Mouse (Mus musculus): ENCODE data around the gene Mgat4e. TPM values are rescaled to one million over a fixed set of nuclear protein-coding genes. Genes with fewer than 3 reads are reported as not detected.

Mgat4e gene
- polyA plus RNA-seq (2014; fragmentation: Nextera tagmentation; extraction: Ambion mirVana), result not detected in 2 replicates

DNA sequence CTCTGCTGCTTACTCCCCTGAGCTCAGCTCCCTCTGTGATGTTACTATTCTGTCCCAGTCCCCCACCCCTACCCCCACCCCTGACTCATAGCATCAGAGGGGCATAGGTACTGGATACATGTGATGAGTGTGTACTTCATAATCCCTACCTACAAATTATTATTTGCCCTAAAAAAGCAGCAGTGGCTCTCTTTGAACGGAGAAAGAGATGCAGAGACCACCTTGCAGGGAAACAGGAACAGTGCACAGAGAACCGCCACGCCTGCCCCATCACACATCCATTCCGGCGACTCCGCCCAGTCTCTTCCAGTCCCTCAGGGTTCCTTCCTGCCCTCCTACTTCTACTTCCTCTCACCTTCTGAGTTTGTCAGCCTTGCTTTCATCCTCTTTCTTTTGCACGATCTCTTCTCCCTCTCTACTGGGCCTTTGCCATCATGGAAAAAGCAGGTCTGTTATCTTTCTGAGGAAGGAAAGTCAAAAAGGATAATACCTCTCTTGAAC is at the start of gene Mgat4e:
Mgat4e (minus strand) TSS at position 51 of the 501 bp plus-strand sequence.
- no peaks in the 10 kb centered on the region for H3K9me3 ChIP-seq (ENCODE audit: control insufficient read depth, low read length)
- no peak for ATAC-seq (replicated peaks; ENCODE audit: low FRiP score)
- 65% methylated on average over 7 of the region's 7 CpGs for WGBS
- no peaks in the 10 kb centered on the region for H3K36me3 ChIP-seq (ENCODE audit: control insufficient read depth, insufficient read depth, low read length)
- no peaks in the 10 kb centered on the region for H3K4me1 ChIP-seq (replicated peaks; ENCODE audit: control insufficient read depth, insufficient read depth, low read length)
- no peak within 1 kb of the TSS for H3K9ac ChIP-seq (ENCODE audit: low read length)
- DNase-seq (ENCODE audit: low spot score), result no peak
- no peaks in the 10 kb centered on the region for H3K27me3 ChIP-seq (ENCODE audit: control insufficient read depth, insufficient read depth, low read length)
- no peak within 1 kb of the TSS for H3K4me2 ChIP-seq (ENCODE audit: low read depth, low read length, severe bottlenecking)
- no peak within 1 kb of the TSS for H3K4me3 ChIP-seq (ENCODE audit: low read depth, low read length)
- no peak within 1 kb of the TSS for H3K27ac ChIP-seq (ENCODE audit: low read depth, low read length)

DNA sequence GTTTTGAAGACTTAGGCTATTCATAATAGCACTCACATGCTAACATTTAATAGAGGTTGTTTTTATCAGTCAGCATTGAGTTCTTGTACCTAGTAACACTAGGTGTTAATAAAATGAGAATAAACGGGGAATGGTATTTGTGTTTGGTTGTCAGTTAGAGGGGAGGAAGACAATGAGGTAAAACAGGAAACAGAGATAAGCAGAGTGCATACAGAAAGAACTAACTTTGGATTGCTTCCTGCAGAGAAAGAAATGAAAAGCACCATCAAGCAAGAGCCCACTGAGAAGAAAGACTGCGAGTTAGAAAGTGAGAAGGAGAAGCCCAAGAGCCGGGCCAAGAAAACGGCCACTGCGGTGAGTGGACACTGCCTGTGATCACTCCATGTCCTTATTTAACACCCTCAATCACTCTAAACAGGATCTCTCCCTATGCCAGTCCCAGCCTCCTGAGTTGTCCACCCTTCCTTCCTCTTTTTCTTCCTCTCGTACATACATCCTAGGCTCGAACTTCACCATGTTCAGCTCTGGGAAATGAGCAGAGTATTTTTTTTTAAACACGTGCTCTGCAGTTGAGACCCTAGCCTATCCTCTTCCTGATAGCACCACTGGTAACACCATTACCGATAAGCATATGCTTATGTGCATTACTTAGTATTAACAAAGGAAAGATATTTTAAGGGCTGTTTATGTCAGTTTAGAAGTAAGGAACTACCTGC is 48.0 kb upstream of the Mgat4e start:
- no peak overlapping the region for H3K9ac ChIP-seq (ENCODE audit: low read length)
- H3K4me2 ChIP-seq (ENCODE audit: low read depth, low read length, severe bottlenecking), result no peak overlapping the region
- no peak overlapping the region for H3K27ac ChIP-seq (ENCODE audit: low read depth, low read length)
- WGBS, result 94% methylated on average over 9 of the region's 9 CpGs
- no peak for ATAC-seq (replicated peaks; ENCODE audit: low FRiP score)
- peaks cover 5% of the 10 kb centered on the region; the same call in 1 of the 2 replicates for H3K36me3 ChIP-seq (ENCODE audit: control insufficient read depth, insufficient read depth, low read length)
- no peaks in the 10 kb centered on the region for H3K27me3 ChIP-seq (ENCODE audit: control insufficient read depth, insufficient read depth, low read length)
- H3K4me3 ChIP-seq (ENCODE audit: low read depth, low read length), result no peak overlapping the region
- no peaks in the 10 kb centered on the region for H3K4me1 ChIP-seq (replicated peaks; ENCODE audit: control insufficient read depth, insufficient read depth, low read length)
- no peak for DNase-seq (ENCODE audit: low spot score)
- H3K9me3 ChIP-seq (ENCODE audit: control insufficient read depth, low read length), result no peaks in the 10 kb centered on the region

DNA sequence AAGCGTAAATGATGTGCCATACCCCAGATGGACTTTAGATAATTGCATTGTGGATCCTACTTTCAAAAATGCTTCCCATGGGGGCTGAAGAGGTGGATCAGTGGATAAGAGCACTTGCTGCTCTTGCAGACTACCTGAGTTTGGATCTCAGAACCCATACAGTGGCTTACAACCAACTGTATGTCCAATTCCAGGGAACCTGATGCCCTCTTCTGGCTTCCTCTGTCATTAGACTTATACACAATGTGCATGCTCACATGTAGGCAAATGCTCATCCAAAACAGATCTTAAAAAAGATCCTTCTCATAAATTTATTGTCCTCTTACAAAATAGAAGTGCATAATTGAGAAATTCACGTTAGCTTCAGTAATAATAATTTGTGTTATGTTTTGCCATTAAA is 42.3 kb upstream of the Mgat4e start:
- no peak for ATAC-seq (replicated peaks; ENCODE audit: low FRiP score)
- no peaks in the 10 kb centered on the region for H3K4me1 ChIP-seq (replicated peaks; ENCODE audit: control insufficient read depth, insufficient read depth, low read length)
- no peak overlapping the region for H3K27ac ChIP-seq (ENCODE audit: low read depth, low read length)
- no peak overlapping the region for H3K4me2 ChIP-seq (ENCODE audit: low read depth, low read length, severe bottlenecking)
- H3K36me3 ChIP-seq (ENCODE audit: control insufficient read depth, insufficient read depth, low read length), result peaks cover 5% of the 10 kb centered on the region; the same call in 1 of the 2 replicates
- no peaks in the 10 kb centered on the region for H3K27me3 ChIP-seq (ENCODE audit: control insufficient read depth, insufficient read depth, low read length)
- H3K9me3 ChIP-seq (ENCODE audit: control insufficient read depth, low read length), result no peaks in the 10 kb centered on the region
- no peak overlapping the region for H3K9ac ChIP-seq (ENCODE audit: low read length)
- no peak overlapping the region for H3K4me3 ChIP-seq (ENCODE audit: low read depth, low read length)
- DNase-seq (ENCODE audit: low spot score), result no peak
- 97% methylated on average over 2 of the region's 2 CpGs for WGBS

DNA sequence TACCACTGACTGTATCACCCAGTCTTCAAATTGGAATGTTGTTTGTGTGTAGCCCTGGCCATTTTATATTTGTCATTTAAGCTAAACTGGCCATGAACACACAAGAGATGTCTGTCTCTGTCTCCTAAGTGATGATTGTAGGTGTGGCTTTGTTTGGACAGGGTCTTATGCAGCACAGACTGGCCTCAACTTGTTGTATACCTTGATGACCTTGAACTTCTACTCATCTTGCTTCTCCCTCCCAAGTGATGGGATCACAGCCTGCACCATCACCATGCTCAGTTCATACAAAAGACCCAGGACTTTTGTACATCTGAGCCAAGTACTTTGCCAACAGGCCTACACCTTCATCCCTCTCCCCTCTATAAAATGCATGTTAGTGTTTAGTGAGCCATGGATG is 40.2 kb upstream of the Mgat4e start:
- no peak overlapping the region for H3K4me3 ChIP-seq (ENCODE audit: low read depth, low read length)
- H3K9ac ChIP-seq (ENCODE audit: low read length), result no peak overlapping the region
- H3K9me3 ChIP-seq (ENCODE audit: control insufficient read depth, low read length), result no peaks in the 10 kb centered on the region
- H3K36me3 ChIP-seq (ENCODE audit: control insufficient read depth, insufficient read depth, low read length), result peaks cover 6% of the 10 kb centered on the region; the same call in 1 of the 2 replicates
- no peak overlapping the region for H3K27ac ChIP-seq (ENCODE audit: low read depth, low read length)
- H3K4me1 ChIP-seq (replicated peaks; ENCODE audit: control insufficient read depth, insufficient read depth, low read length), result no peaks in the 10 kb centered on the region
- no peaks in the 10 kb centered on the region for H3K27me3 ChIP-seq (ENCODE audit: control insufficient read depth, insufficient read depth, low read length)
- DNase-seq (ENCODE audit: low spot score) (no peak), ATAC-seq (replicated peaks; ENCODE audit: low FRiP score) (no peak)
- H3K4me2 ChIP-seq (ENCODE audit: low read depth, low read length, severe bottlenecking), result no peak overlapping the region

DNA sequence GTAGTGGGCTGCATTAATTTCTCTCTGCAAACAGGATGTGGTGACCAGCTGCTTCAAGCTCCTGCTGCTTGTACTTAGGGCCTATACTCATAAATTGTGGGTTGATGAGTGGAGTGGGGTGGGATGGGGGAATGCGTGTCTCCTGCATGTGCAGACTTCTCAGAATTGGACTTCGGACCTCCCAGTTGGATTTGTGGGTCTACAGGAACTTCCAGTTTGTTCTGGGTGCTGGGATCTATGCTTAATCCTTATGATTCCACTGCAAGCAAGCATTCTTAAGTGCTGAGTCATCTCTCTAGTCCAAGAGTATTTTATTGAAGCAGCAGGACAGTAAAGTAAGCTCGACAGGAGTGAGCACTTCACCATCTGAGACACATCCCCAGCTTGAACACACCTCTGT is 34.1 kb upstream of the Mgat4e start:
- ATAC-seq (replicated peaks; ENCODE audit: low FRiP score), result no peak
- Histone ChIP-seq H3K4me1 (replicated peaks; ENCODE audit: control insufficient read depth, insufficient read depth, low read length) (no peaks in the 10 kb centered on the region), H3K9ac (ENCODE audit: low read length) (no peak overlapping the region), H3K9me3 (ENCODE audit: control insufficient read depth, low read length) (no peaks in the 10 kb centered on the region), H3K4me3 (ENCODE audit: low read depth, low read length) (no peak overlapping the region), H3K27ac (ENCODE audit: low read depth, low read length) (no peak overlapping the region), H3K36me3 (ENCODE audit: control insufficient read depth, insufficient read depth, low read length) (peaks cover 6% of the 10 kb centered on the region; the same call in 1 of the 2 replicates), H3K4me2 (ENCODE audit: low read depth, low read length, severe bottlenecking) (no peak overlapping the region), H3K27me3 (ENCODE audit: control insufficient read depth, insufficient read depth, low read length) (no peaks in the 10 kb centered on the region)
- DNase-seq (ENCODE audit: low spot score), result no peak
- WGBS, result 87% methylated on average over 3 of the region's 3 CpGs

- Histone ChIP-seq H3K4me2 (ENCODE audit: low read depth, low read length, severe bottlenecking) (no peak overlapping the region), H3K27ac (ENCODE audit: low read depth, low read length) (no peak overlapping the region), H3K9me3 (ENCODE audit: control insufficient read depth, low read length) (no peaks in the 10 kb centered on the region), H3K27me3 (ENCODE audit: control insufficient read depth, insufficient read depth, low read length) (no peaks in the 10 kb centered on the region), H3K4me1 (replicated peaks; ENCODE audit: control insufficient read depth, insufficient read depth, low read length) (no peaks in the 10 kb centered on the region), H3K9ac (ENCODE audit: low read length) (no peak overlapping the region), H3K36me3 (ENCODE audit: control insufficient read depth, insufficient read depth, low read length) (peaks cover 4% of the 10 kb centered on the region; the same call in 1 of the 2 replicates), H3K4me3 (ENCODE audit: low read depth, low read length) (no peak overlapping the region)
- no peak for ATAC-seq (replicated peaks; ENCODE audit: low FRiP score)
- DNase-seq (ENCODE audit: low spot score), result no peak
- WGBS, result 93% methylated on average over 2 of the region's 2 CpGs
Measured at GRCm38 (mm10) chr1:134580796-134581195, 31.3 kb upstream of the Mgat4e start.

DNA sequence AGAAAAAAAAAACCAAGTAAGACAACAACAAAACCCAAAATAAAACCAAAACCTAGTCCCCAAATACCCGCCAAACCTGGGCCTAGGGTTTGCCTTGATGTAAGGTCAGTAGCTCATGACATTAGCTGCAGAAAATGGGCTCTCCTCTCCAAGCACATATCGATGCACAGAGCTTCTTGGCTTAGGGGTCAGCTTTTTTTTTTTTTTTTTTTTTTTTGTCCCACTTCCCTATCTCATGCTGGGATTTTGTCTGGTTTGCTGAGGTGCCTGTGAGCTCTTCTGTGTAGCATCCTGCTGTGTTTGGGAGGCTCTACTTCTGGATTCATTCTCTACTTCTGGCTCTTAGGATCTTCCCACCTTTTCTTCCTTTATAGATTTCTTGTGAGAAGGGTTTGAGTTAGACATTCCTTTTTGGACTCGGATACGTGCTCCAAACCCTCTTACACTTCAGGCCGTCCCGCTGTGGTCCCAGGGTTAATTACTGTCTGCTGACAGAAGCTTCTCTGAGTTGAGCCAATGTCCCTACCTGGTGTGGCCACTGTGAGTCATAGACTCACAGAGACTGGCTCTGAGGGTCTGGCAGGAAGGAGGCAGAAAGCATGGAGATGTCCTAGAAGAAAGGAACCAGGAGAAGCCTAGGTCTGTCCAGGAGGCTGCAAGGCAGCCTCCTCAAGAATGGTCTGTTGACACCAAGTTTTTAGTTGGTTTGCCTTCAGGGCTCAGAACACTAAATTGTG is 28.1 kb upstream of the Mgat4e start:
- no peak overlapping the region for H3K4me2 ChIP-seq (ENCODE audit: low read depth, low read length, severe bottlenecking)
- WGBS, result 81% methylated on average over 6 of the region's 6 CpGs

GRCm38 (mm10) chr1:134573932-134574315 is 24.4 kb upstream of the Mgat4e start:
- WGBS, result 85% methylated on average over 5 of the region's 5 CpGs
- Histone ChIP-seq H3K4me3 (ENCODE audit: low read depth, low read length) (no peak overlapping the region), H3K9ac (ENCODE audit: low read length) (no peak overlapping the region), H3K9me3 (ENCODE audit: control insufficient read depth, low read length) (no peaks in the 10 kb centered on the region), H3K27me3 (ENCODE audit: control insufficient read depth, insufficient read depth, low read length) (no peaks in the 10 kb centered on the region), H3K36me3 (ENCODE audit: control insufficient read depth, insufficient read depth, low read length) (no peaks in the 10 kb centered on the region), H3K4me1 (replicated peaks; ENCODE audit: control insufficient read depth, insufficient read depth, low read length) (no peaks in the 10 kb centered on the region), H3K4me2 (ENCODE audit: low read depth, low read length, severe bottlenecking) (no peak overlapping the region), H3K27ac (ENCODE audit: low read depth, low read length) (no peak overlapping the region)
- ATAC-seq (replicated peaks; ENCODE audit: low FRiP score) (no peak), DNase-seq (ENCODE audit: low spot score) (no peak)

More for the DNA sequence above, 28.1 kb upstream of the Mgat4e start:
- no peaks in the 10 kb centered on the region for H3K9me3 ChIP-seq (ENCODE audit: control insufficient read depth, low read length)
- DNase-seq (ENCODE audit: low spot score) (no peak), ATAC-seq (replicated peaks; ENCODE audit: low FRiP score) (no peak)
- H3K4me1 ChIP-seq (replicated peaks; ENCODE audit: control insufficient read depth, insufficient read depth, low read length), result no peaks in the 10 kb centered on the region
- H3K9ac ChIP-seq (ENCODE audit: low read length), result no peak overlapping the region
- H3K4me3 ChIP-seq (ENCODE audit: low read depth, low read length), result no peak overlapping the region
- no peaks in the 10 kb centered on the region for H3K27me3 ChIP-seq (ENCODE audit: control insufficient read depth, insufficient read depth, low read length)
- no peaks in the 10 kb centered on the region for H3K36me3 ChIP-seq (ENCODE audit: control insufficient read depth, insufficient read depth, low read length)
- no peak overlapping the region for H3K27ac ChIP-seq (ENCODE audit: low read depth, low read length)
